Mouse (Mus musculus): ENCODE measurements around the gene Krtap4-2.

DNA sequence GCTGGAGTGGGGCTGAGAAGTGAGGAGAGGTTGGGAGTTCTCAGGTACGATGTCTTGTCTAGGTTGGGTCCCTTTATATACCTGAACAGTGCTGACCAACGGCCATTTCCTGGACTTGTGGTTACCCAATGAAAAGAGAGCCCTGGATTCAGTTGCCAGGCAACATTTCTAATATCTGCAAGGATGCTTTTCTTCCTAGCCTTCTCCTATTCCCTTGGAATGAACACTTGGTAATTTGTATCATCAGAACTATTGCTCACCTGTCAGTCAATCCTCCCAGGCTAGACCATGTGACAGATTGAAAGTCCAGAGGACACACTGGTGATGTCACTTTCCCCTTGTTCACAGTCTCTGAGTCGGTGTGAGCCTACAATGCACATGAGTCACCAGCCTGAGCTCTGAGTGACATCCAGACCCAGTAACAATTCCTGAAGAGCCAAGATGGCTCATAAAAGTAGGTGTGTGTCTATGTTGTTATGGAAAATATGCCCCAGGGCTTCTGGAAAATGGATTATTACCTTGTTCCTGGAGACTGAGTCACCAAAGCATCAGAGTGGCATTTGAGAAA is 20.0 kb downstream of the Krtap4-2 start, which contains the start of gene Krtap2-4:
- TF ChIP-seq CTCF (IDR thresholded peaks at IDR 0.05; ENCODE audit: borderline replicate concordance, control insufficient read depth, extremely low read depth, insufficient read depth, low read length, poor library complexity) = no peak
- TF ChIP-seq POLR2A (IDR thresholded peaks at IDR 0.05; ENCODE audit: control insufficient read depth, extremely low read depth, insufficient read depth, low read length, poor library complexity) = no peak
